Mouse (Mus musculus) MEL (cell line): ENCODE results near the gene Ttc21b.

Source experiments
- CHD2 ChIP-seq: IDR thresholded peaks from 2 replicates; pipeline ENCODE4 v1.6.1; 2011; ENCODE audit warnings: low read length, improper control_type of control experiment
- CTCF ChIP-seq, 3 experiments: IDR thresholded peaks in 2 of 3; conservative IDR thresholded peaks in 1 of 3; 2 replicates each; pipeline ENCODE4 v1.5.1; 2011 to 2012; ENCODE audit warnings: low read length in 3 of 3, low read depth in 2 of 3, mild to moderate bottlenecking in 2 of 3, improper control_type of control experiment in 1 of 3, inconsistent platforms in 1 of 3, mixed read lengths in 1 of 3, moderate library complexity in 1 of 3; ENCODE audit not compliant: control insufficient read depth in 1 of 3, insufficient read depth in 1 of 3, poor library complexity in 1 of 3, severe bottlenecking in 1 of 3
- HCFC1 ChIP-seq: IDR thresholded peaks from 2 replicates; pipeline ENCODE4 v1.6.1; 2012; ENCODE audit warnings: low read depth, mild to moderate bottlenecking, inconsistent platforms, low read length, improper control_type of control experiment, moderate library complexity
- KAT2A ChIP-seq: conservative IDR thresholded peaks from 2 replicates; pipeline ENCODE4 v1.6.1; 2012; ENCODE audit warnings: low read depth, low read length, improper control_type of control experiment, inconsistent platforms
- MXI1 ChIP-seq: IDR thresholded peaks from 2 replicates; pipeline ENCODE4 v1.6.1; 2011; ENCODE audit warnings: mild to moderate bottlenecking, low read depth, low read length, improper control_type of control experiment
- MYB ChIP-seq: IDR thresholded peaks from 2 replicates; pipeline ENCODE4 v1.6.1; 2011; ENCODE audit warnings: mild to moderate bottlenecking, low read depth, low read length, improper control_type of control experiment
- POLR2A ChIP-seq, 2 experiments: IDR thresholded peaks; 2 replicates each; pipeline ENCODE4 v1.6.1; 2011 to 2012; ENCODE audit warnings: low read length in 2 of 2, mild to moderate bottlenecking in 2 of 2, control low read depth in 1 of 2, improper control_type of control experiment in 1 of 2, low read depth in 1 of 2, moderate library complexity in 1 of 2; ENCODE audit not compliant: control insufficient read depth in 1 of 2, insufficient read depth in 1 of 2, poor library complexity in 1 of 2
- UBTF ChIP-seq: IDR thresholded peaks from 2 replicates; pipeline ENCODE4 v1.6.1; 2012; ENCODE audit warnings: low read depth, mild to moderate bottlenecking, inconsistent platforms, low read length, improper control_type of control experiment, moderate library complexity, borderline replicate concordance; ENCODE audit not compliant: insufficient read depth
- USF1 ChIP-seq: IDR thresholded peaks from 2 replicates; pipeline ENCODE4 v1.6.1; 2014; ENCODE audit warnings: low read depth, mild to moderate bottlenecking, inconsistent platforms, low read length, improper control_type of control experiment, moderate library complexity
- ZNF384 ChIP-seq: IDR thresholded peaks from 2 replicates; pipeline ENCODE4 v1.6.1; 2012; ENCODE audit warnings: low read depth, mild to moderate bottlenecking, inconsistent platforms, low read length, improper control_type of control experiment

DNA sequence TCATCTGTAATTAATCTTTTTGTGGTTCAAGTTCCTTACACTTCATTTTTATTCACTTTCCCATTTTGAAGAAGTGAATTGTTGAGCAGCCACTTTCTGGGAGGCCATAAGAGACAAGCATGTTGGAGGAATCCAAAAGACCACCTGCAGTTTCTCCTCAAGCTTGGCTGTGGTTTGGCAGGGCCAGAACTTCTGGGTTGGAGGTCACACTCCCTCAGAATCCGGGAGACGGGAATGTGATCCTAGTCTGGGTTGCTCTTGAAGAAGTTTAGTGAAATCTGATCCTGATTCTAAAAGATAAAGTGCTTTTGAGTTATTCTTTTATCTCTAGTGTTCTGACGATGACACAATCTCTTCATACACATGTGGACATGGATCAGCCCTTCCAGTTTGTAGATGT, 105.9 kb downstream of the Ttc21b start:
- TF ChIP-seq MXI1 (no peak), CTCF (IDR thresholded peaks at IDR 0.05 in 2 of 3, conservative IDR thresholded peaks at IDR 0.05 in 1 of 3; ENCODE audit: control insufficient read depth in 1 of 3, insufficient read depth in 1 of 3, low read depth in 2 of 3, low read length in 3 of 3, poor library complexity in 1 of 3, severe bottlenecking in 1 of 3) (no peak), KAT2A (no peak), CHD2 (no peak), ZNF384 (no peak), POLR2A (IDR thresholded peaks at IDR 0.05; ENCODE audit: control insufficient read depth in 1 of 2, insufficient read depth in 1 of 2, low read depth in 1 of 2, low read length in 2 of 2, poor library complexity in 1 of 2) (no peak), HCFC1 (no peak), USF1 (no peak), UBTF (no peak), MYB (no peak)
